ENCODE assay signal across 7 mouse cellular contexts in the genomic region with DNA sequence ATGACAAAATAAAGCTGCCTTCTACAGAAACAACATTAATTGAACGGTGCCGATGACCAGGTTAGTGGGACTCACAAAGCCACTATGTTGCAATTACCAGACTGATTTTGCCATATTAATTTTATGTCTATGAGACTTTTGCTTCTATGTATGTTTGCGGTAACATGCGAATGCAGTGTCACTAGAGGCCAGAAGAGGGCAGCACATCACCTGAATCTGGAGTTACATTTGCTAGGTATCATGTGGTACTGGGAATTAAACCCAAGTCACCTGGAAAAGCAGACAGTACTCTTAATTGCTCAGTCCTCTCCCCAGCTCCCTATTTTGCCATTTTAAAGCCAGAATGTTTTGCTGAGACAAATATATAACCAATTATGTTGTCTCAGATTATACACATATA.
DNase-seq lines count a peak whose midpoint lies in the region; ATAC-seq and TF ChIP-seq lines count a peak whose summit lies in the region.

No protein-coding gene starts in this region.

- H3K4me3 ChIP-seq in layer of hippocampus, adult 2 months = no peak overlapping the region
- H3K4me3 ChIP-seq in G1E (ENCODE audit: low read depth, low read length) = no peak overlapping the region
- H3K4me3 ChIP-seq in forebrain, embryonic 12.5 days (replicated peaks) = no peak overlapping the region

- peak; percentile 75 for TF ChIP-seq CTCF in layer of hippocampus, adult 2 months (conservative IDR thresholded peaks at IDR 0.05)
- peak; percentile 50; the same call in 1 of the 2 replicates for TF ChIP-seq CTCF in G1E (IDR thresholded peaks at IDR 0.05; ENCODE audit: low read depth, low read length)

- no peaks in the 10 kb centered on the region for H3K27me3 ChIP-seq in G1E (ENCODE audit: insufficient read depth, low read length)
- 0 out of 2 replicates have a peak, but pooled peaks cover 3% of the 10 kb centered on the region for H3K27me3 ChIP-seq in forebrain, embryonic 12.5 days

- H3K4me1 ChIP-seq in G1E (ENCODE audit: insufficient read depth, low read depth, low read length) = no peaks in the 10 kb centered on the region
- H3K4me1 ChIP-seq in forebrain, embryonic 12.5 days = no peaks in the 10 kb centered on the region

- DNase-seq in layer of hippocampus, adult 2 months (ENCODE audit: low spot score in 2 of 2) = no peak
- DNase-seq in layer of hippocampus, postnatal 10 days (ENCODE audit: low spot score in 2 of 2) = no peak
- DNase-seq in CD8-positive naive resting alpha-beta T cell, adult 2 months (ENCODE audit: low read depth in 2 of 2, low spot score in 2 of 2) = peak; percentile 2 to 3
- DNase-seq in G1E (ENCODE audit: low spot score) = no peak
- peak; percentile 10 for DNase-seq in mesoderm, embryonic 11.5 days (ENCODE audit: low read depth, low spot score)
- DNase-seq in ovary, postnatal 36 days (ENCODE audit: low spot score) = no peak

- no peak overlapping the region for H3K9ac ChIP-seq in forebrain, embryonic 12.5 days

- ATAC-seq in G1E (ENCODE audit: extremely low read depth, insufficient number of reproducible peaks, low FRiP score, poor library complexity, severe bottlenecking) = no peak
- ATAC-seq in forebrain, embryonic 12.5 days (ENCODE audit: low FRiP score) = no peak

- no peaks in the 10 kb centered on the region for H3K9me3 ChIP-seq in G1E (replicated peaks)
- H3K9me3 ChIP-seq in forebrain, embryonic 12.5 days = no peaks in the 10 kb centered on the region

- no peak overlapping the region for H3K4me2 ChIP-seq in forebrain, embryonic 12.5 days

- H3K27ac ChIP-seq in layer of hippocampus, adult 2 months = no peak overlapping the region
- H3K27ac ChIP-seq in forebrain, embryonic 12.5 days = no peak overlapping the region

- 81% methylated on average over 4 of the region's 4 CpGs for WGBS in forebrain, embryonic 12.5 days

- H3K36me3 ChIP-seq in G1E (replicated peaks) = no peaks in the 10 kb centered on the region
- no peaks in the 10 kb centered on the region for H3K36me3 ChIP-seq in forebrain, embryonic 12.5 days (replicated peaks)

Comparison
In these comparisons a context has a peak if more than half of its experiments do, and no peak if none do; other contexts are left out.
1. DNase-seq: peak in CD8-positive naive resting alpha-beta T cell, adult 2 months (2 of 2) and mesoderm, embryonic 11.5 days (single experiment); none in layer of hippocampus, adult 2 months (0 of 2), layer of hippocampus, postnatal 10 days (0 of 2), G1E (single experiment) and ovary, postnatal 36 days (single experiment).